Mouse (Mus musculus): Measurements from ENCODE around the gene Lgmn.

- TF ChIP-seq POLR2A (IDR thresholded peaks at IDR 0.05; ENCODE audit: low read depth, low read length) (no peak), CTCF (IDR thresholded peaks at IDR 0.05; ENCODE audit: extremely low read depth, insufficient read length, insufficient replicate concordance, low read depth, low read length) (no peak)
Observed at GRCm38 (mm10) chr12:102440551-102440950, 938 bp upstream of the Lgmn start.
